Mouse (Mus musculus) hindbrain, embryonic 12.5 days (tissue): Measurements from ENCODE around the gene Ifi203. TPM values are rescaled to one million over a fixed set of nuclear protein-coding genes. Genes with fewer than 3 reads are reported as not detected.
"Not testable (repeated sequence)": the region's sequence is repeated elsewhere in the genome, so short reads cannot be mapped to it uniquely, and the experiment has no call there.

Experiments
- ATAC-seq: fragments of 200-750 bp; cut with Nextera tagmentation; 2 replicates; pipeline ENCODE4 v1.8.0; 2017; ENCODE audit warnings: moderate TSS enrichment; ENCODE audit not compliant: low FRiP score
- H3K27ac ChIP-seq: fragments of 300-500 bp; sonication (generic); 2 replicates; pipeline ENCODE4 v1.5.1; 2016; ENCODE audit warnings: mild to moderate bottlenecking
- H3K27me3 ChIP-seq: fragments of 300-500 bp; sonication (generic); 2 replicates; pipeline ENCODE4 v1.6.1; 2016; ENCODE audit warnings: mild to moderate bottlenecking
- H3K36me3 ChIP-seq: fragments of 300-500 bp; sonication (generic); 2 replicates; pipeline ENCODE4 v1.6.1; 2016; ENCODE audit warnings: mild to moderate bottlenecking
- H3K4me1 ChIP-seq: fragments of 300-500 bp; sonication (generic); 2 replicates; pipeline ENCODE4 v1.6.1; 2016
- H3K4me2 ChIP-seq: fragments of 300-500 bp; sonication (generic); replicated peaks from 2 replicates; pipeline ENCODE4 v1.6.1; 2016; ENCODE audit warnings: mild to moderate bottlenecking
- H3K4me3 ChIP-seq: fragments of 300-500 bp; sonication (generic); 2 replicates; pipeline ENCODE4 v1.5.1; 2016; ENCODE audit warnings: mild to moderate bottlenecking
- H3K9ac ChIP-seq: fragments of 300-500 bp; sonication (generic); 2 replicates; pipeline ENCODE4 v1.6.1; 2016; ENCODE audit warnings: mild to moderate bottlenecking, moderate library complexity
- H3K9me3 ChIP-seq: fragments of 300-500 bp; sonication (generic); replicated peaks from 2 replicates; pipeline ENCODE4 v1.6.1; 2016; ENCODE audit warnings: mild to moderate bottlenecking
- WGBS: fragments of 180-500 bp; shearing (Covaris S2); methylation state at CpG from one replicate; pipeline ENCODE4 v1.1.7; 2016; 5-methylcytosine and 5-hydroxymethylcytosine counted together
- polyA plus RNA-seq: library from polyadenylated mRNA; unstranded; fragments of >200 nt; fragmentation: Nextera tagmentation; extraction: Ambion mirVana; gene quantifications from 2 replicates; pipeline ENCODE4 v1.2.1, GENCODE M21; 2016

Ifi203 gene
- 0.10 and 0.64 TPM in 2 replicates for polyA plus RNA-seq

DNA sequence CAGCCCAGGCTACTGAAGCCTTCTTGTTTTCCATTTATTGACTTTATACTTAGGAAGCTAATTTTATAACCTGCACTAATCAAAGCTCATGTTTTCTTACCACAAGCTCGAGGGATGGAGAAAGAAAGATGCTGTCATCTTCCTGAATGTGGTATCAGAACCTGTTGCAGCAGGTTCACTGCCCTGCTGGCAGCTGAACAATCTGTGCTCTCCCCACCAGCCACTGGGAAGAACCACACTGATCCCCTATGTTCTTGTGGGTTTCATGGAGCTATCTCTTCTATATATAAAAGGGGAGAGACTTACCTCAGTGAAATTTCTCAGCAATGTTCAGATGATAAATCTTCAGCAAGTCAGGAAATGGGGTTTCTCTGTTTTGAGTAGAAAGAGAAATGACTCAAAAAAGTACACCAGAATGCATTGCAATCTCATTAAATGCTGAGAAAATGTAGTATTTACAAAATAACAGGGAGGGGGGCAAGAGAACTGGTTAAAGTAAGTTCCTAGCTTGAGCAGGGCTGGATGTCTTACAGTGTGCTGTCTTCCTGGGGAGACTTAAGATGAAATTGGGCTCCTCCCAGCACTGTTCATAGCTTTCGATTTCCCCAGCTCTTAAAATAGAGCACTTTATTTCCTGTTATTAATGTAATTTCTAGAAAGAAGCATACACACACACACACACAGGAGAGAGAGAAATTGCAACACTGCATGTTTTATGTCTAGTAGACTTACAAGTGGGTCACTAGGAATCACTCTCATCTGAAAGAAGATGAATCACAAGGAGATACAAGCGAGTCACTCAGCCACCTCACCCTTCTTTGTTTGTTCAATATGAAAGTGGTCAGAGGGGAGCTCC is at the start of gene Ifi203, which contains the start of gene Mndal:
Ifi203 (minus strand) TSS at position 749 of the 856 bp plus-strand sequence.
Mndal (minus strand) TSS at position 568 of the 856 bp plus-strand sequence.
- WGBS, result 73% methylated on average over 3 of the region's 3 CpGs
- not testable (repeated sequence) for ATAC-seq

GRCm38 (mm10) chr1:173982694-173983305 is 40.3 kb upstream of the Ifi203 start, which contains the start of gene Ifi202b:
Ifi202b (minus strand) TSS chr1:173982744.
- H3K4me2 ChIP-seq, H3K27ac ChIP-seq, H3K27me3 ChIP-seq, H3K4me3 ChIP-seq, H3K4me1 ChIP-seq, H3K36me3 ChIP-seq, H3K9ac ChIP-seq, H3K9me3 ChIP-seq, ATAC-seq: not testable (repeated sequence)
- 86% methylated on average over 6 of the region's 6 CpGs for WGBS

More for the DNA sequence above, at the start of gene Ifi203, which contains the start of gene Mndal:
- not testable (repeated sequence) for H3K9ac ChIP-seq, H3K4me1 ChIP-seq, H3K4me2 ChIP-seq, H3K27ac ChIP-seq, H3K4me3 ChIP-seq, H3K9me3 ChIP-seq, H3K36me3 ChIP-seq, H3K27me3 ChIP-seq

- not testable (repeated sequence) for H3K4me3 ChIP-seq, H3K4me2 ChIP-seq, H3K27ac ChIP-seq, H3K4me1 ChIP-seq, H3K27me3 ChIP-seq, H3K36me3 ChIP-seq, H3K9me3 ChIP-seq, ATAC-seq, H3K9ac ChIP-seq
- WGBS, result 61% methylated on average over 3 of the region's 3 CpGs
Observed at GRCm38 (mm10) chr1:173981038-173981437, 38.6 kb upstream of the Ifi203 start.

DNA sequence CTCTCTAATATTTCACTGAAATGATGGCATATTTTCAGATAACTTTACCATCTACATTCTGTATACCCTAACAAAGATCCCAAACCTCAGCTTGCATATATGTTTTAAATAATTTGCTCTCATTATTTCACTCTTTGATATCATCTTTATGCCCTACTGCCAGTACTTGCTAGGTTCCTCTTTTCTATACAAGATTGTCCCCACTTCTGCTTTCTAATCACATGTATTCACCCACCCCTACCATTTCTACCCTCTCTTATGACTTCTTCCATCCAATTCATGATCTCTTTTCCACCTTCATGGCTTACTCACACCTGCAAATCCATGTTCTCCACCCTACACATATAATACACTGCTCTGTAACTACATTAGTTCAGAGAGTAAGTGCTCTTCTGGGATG is 35.1 kb upstream of the Ifi203 start:
- Histone ChIP-seq H3K4me3 (no peak overlapping the region), H3K27ac (no peak overlapping the region), H3K27me3 (no peaks in the 10 kb centered on the region), H3K4me2 (no peak overlapping the region), H3K36me3 (no peaks in the 10 kb centered on the region), H3K9me3 (no peaks in the 10 kb centered on the region), H3K9ac (no peak overlapping the region), H3K4me1 (no peaks in the 10 kb centered on the region)
- no peak for ATAC-seq

GRCm38 (mm10) chr1:173973111-173973510 is 30.6 kb upstream of the Ifi203 start:
- ATAC-seq, result no peak
- Histone ChIP-seq H3K9ac (no peak overlapping the region), H3K4me3 (no peak overlapping the region), H3K27ac (no peak overlapping the region), H3K4me1 (no peaks in the 10 kb centered on the region), H3K27me3 (no peaks in the 10 kb centered on the region), H3K4me2 (no peak overlapping the region), H3K36me3 (no peaks in the 10 kb centered on the region), H3K9me3 (no peaks in the 10 kb centered on the region)

DNA sequence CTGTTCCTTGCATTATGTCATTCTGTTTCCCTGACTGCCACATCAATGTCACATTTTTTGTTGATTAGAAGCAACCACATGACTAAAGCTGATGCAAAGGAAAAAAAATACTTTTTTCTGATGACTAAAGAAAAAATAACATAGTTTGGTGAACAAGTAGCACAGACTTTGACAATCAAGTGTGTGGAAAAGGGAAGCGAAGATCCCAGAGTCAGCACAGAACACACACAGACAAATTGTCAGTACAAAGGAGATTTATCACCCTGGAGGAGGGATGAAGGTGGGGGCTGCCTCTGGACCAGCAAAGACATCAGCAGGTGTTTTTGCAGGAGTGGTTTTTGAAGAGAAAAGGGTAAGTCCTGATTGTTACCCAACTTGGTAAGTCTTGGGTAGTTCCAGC is 19.0 kb upstream of the Ifi203 start:
- not testable (repeated sequence) for H3K27ac ChIP-seq, H3K9me3 ChIP-seq, H3K4me3 ChIP-seq, H3K4me1 ChIP-seq, ATAC-seq, H3K4me2 ChIP-seq, H3K9ac ChIP-seq, H3K27me3 ChIP-seq, H3K36me3 ChIP-seq
- 82% methylated on average over 1 of the region's 1 CpGs for WGBS

DNA sequence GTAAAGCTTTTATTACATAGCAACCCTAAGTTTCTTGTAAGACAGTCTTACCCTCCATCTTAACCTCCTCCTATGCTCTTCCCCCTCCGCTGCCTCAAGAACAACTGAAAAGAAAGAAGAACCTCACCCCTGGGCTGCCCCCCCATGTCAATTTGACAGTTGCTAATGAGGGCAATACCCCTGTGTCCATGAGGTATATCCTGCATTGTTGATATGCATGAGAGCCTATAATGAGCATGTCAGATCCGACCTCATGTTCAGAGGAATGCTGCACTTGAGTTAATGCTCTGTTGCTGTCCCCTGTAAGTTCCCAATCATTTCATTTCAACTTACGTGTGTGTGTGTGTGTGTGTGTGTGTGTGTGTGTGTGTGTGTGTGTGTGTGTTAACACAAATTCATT is 17.5 kb upstream of the Ifi203 start:
- not testable (repeated sequence) for H3K9ac ChIP-seq, ATAC-seq, H3K4me3 ChIP-seq, H3K4me2 ChIP-seq, H3K27me3 ChIP-seq, H3K27ac ChIP-seq, H3K9me3 ChIP-seq, H3K4me1 ChIP-seq, H3K36me3 ChIP-seq
- 69% methylated on average over 3 of the region's 3 CpGs for WGBS

GRCm38 (mm10) chr1:173955839-173956527 is 13.5 kb upstream of the Ifi203 start:
- 78% methylated on average over 3 of the region's 3 CpGs for WGBS
- ATAC-seq, H3K9me3 ChIP-seq, H3K4me1 ChIP-seq, H3K27ac ChIP-seq, H3K4me2 ChIP-seq, H3K9ac ChIP-seq, H3K4me3 ChIP-seq, H3K36me3 ChIP-seq, H3K27me3 ChIP-seq: not testable (repeated sequence)

- WGBS, result 82% methylated on average over 2 of the region's 2 CpGs
- Histone ChIP-seq H3K4me1 (no peaks in the 10 kb centered on the region), H3K36me3 (no peaks in the 10 kb centered on the region), H3K4me3 (no peak overlapping the region), H3K9ac (no peak overlapping the region), H3K27me3 (no peaks in the 10 kb centered on the region), H3K9me3 (no peaks in the 10 kb centered on the region), H3K4me2 (no peak overlapping the region), H3K27ac (no peak overlapping the region)
- no peak for ATAC-seq
Observed at GRCm38 (mm10) chr1:173955071-173955796, 12.8 kb upstream of the Ifi203 start.

GRCm38 (mm10) chr1:173953563-173953962 is 11.1 kb upstream of the Ifi203 start:
- no peak overlapping the region for H3K27ac ChIP-seq
- no peaks in the 10 kb centered on the region for H3K27me3 ChIP-seq
- WGBS, result 88% methylated on average over 1 of the region's 1 CpGs
- no peaks in the 10 kb centered on the region for H3K36me3 ChIP-seq
- H3K9me3 ChIP-seq, result no peaks in the 10 kb centered on the region
- ATAC-seq, result no peak
- no peak overlapping the region for H3K4me2 ChIP-seq
- H3K4me1 ChIP-seq, result no peaks in the 10 kb centered on the region
- H3K9ac ChIP-seq, result no peak overlapping the region
- no peak overlapping the region for H3K4me3 ChIP-seq

- not testable (repeated sequence) for H3K27me3 ChIP-seq, H3K4me1 ChIP-seq, H3K4me3 ChIP-seq, H3K36me3 ChIP-seq, ATAC-seq, H3K4me2 ChIP-seq, H3K9ac ChIP-seq, H3K9me3 ChIP-seq, H3K27ac ChIP-seq
- WGBS, result 85% methylated on average over 2 of the region's 2 CpGs
Observed at GRCm38 (mm10) chr1:173949044-173949443, 6.6 kb upstream of the Ifi203 start.

DNA sequence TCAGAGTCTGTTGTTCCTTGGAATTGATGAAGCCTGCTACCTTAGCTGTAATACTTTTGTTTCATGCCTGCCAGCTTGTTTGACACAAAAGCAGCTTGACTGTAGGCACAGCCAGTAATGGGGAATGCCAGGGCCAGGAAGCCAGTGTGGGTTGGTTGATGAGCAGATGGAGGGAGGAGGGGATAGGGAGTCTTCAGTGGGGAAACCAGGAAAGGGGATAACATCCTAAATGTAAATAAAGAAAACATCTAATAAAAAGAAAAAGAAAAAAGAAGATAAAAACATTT is 251 bp upstream of the Ifi203 start:
- H3K27me3 ChIP-seq, H3K27ac ChIP-seq, H3K9me3 ChIP-seq, H3K4me3 ChIP-seq, H3K4me1 ChIP-seq, H3K36me3 ChIP-seq, ATAC-seq, H3K4me2 ChIP-seq, H3K9ac ChIP-seq: not testable (repeated sequence)
